Mouse (Mus musculus) neural tube, embryonic 12.5 days (tissue): ENCODE measurements around the gene Cdh22. TPM values are rescaled to one million over a fixed set of nuclear protein-coding genes. Genes with fewer than 3 reads are reported as not detected.
A peak's percentile ranks its signal among the peaks of the same experiment; 100 is the strongest.

Source experiments
- ATAC-seq: fragments of 200-750 bp; cut with Nextera tagmentation; 2 replicates; pipeline ENCODE4 v1.8.0; 2017; ENCODE audit warnings: low read depth, mild to moderate bottlenecking, moderate TSS enrichment, moderate library complexity; ENCODE audit not compliant: low FRiP score
- H3K27ac ChIP-seq: fragments of 300-500 bp; sonication (generic); 2 replicates; pipeline ENCODE4 v1.5.1; 2016
- H3K27me3 ChIP-seq: fragments of 300-500 bp; sonication (generic); replicated peaks from 2 replicates; pipeline ENCODE4 v1.6.1; 2016; ENCODE audit warnings: mild to moderate bottlenecking
- H3K36me3 ChIP-seq: fragments of 300-500 bp; sonication (generic); 2 replicates; pipeline ENCODE4 v1.6.1; 2016; ENCODE audit warnings: mild to moderate bottlenecking
- H3K4me1 ChIP-seq: fragments of 300-500 bp; sonication (generic); 2 replicates; pipeline ENCODE4 v1.6.1; 2016
- H3K4me2 ChIP-seq: fragments of 300-500 bp; sonication (generic); replicated peaks from 2 replicates; pipeline ENCODE4 v1.6.1; 2016; ENCODE audit warnings: mild to moderate bottlenecking
- H3K4me3 ChIP-seq: fragments of 300-500 bp; sonication (generic); 2 replicates; pipeline ENCODE4 v1.5.1; 2016
- H3K9ac ChIP-seq: fragments of 300-500 bp; sonication (generic); 2 replicates; pipeline ENCODE4 v1.6.1; 2016; ENCODE audit warnings: mild to moderate bottlenecking
- H3K9me3 ChIP-seq: fragments of 300-500 bp; sonication (generic); 2 replicates; pipeline ENCODE4 v1.6.1; 2016; ENCODE audit warnings: mild to moderate bottlenecking
- WGBS: fragments of 180-500 bp; shearing (Covaris S2); methylation state at CpG from one replicate; pipeline ENCODE4 v1.1.7; 2016; 5-methylcytosine and 5-hydroxymethylcytosine counted together
- polyA plus RNA-seq: library from polyadenylated mRNA; unstranded; fragments of >200 nt; fragmentation: Nextera tagmentation; extraction: Ambion mirVana; gene quantifications from 2 replicates; pipeline ENCODE4 v1.2.1, GENCODE M21; 2016

The Cdh22 gene
- polyA plus RNA-seq, 1 experiment from 2014 or later, result 10.4 TPM

DNA sequence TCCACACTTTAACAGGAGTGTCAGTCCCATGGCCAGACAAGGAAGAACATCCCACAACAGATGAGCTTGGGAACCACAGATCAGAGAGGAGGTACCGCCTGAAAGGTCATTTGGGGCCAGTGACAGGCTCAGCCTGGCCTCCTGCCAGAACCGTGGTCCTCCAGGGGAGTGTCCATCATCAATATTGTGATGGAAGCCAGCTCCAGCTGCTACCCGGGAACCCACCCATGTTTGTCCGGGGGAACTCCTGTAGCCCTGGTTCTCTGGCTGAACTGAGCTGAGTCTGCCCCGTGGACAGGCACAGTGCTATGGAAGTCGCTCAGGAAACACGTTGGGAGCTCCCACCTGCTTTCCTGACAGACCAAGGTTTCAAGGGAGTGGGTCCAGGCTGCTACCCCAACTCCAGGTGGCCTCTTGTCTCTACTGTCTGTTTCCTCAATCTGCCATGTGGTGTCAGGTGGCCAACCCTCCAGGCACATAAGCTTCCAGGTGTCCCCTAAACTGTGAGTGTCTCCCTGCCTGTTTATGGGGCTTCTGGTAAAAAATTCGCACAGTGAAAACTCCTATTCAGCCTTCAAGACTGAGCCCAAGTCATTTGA is 14.2 kb downstream of the Cdh22 start:
- peaks cover 90% of the 10 kb centered on the region for H3K27me3 ChIP-seq
- 74% methylated on average over 8 of the region's 8 CpGs for WGBS
- H3K4me3 ChIP-seq, result no peak overlapping the region
- H3K9ac ChIP-seq, result no peak overlapping the region
- H3K27ac ChIP-seq, result no peak overlapping the region
- H3K4me2 ChIP-seq, result no peak overlapping the region
- H3K9me3 ChIP-seq, result no peaks in the 10 kb centered on the region
- H3K4me1 ChIP-seq, result peaks cover 39% of the 10 kb centered on the region
- ATAC-seq, result no peak
- H3K36me3 ChIP-seq, result no peaks in the 10 kb centered on the region

DNA sequence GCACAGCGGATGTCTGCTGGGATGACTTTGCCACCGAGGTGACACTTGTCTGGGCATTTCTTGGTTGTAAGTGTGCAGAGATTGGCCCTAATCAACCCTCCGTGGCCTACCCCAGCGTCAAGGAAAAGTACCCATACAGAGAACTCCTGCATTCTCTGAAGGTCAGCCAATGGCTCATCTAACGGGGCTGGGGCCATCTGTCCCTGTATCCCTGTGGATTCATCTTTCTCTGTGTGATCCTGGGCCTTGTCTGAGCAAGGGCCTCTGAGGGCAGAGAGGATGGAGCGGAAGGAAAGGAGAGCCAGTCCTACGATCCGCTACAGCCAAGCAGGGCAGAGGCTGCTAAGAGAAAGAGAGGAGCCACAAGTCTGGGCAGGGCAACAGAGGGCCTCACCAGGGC is 15.7 kb downstream of the Cdh22 start:
- Histone ChIP-seq H3K4me3 (no peak overlapping the region), H3K9me3 (no peaks in the 10 kb centered on the region), H3K27ac (no peak overlapping the region), H3K27me3 (peaks cover 81% of the 10 kb centered on the region), H3K36me3 (no peaks in the 10 kb centered on the region), H3K4me2 (no peak overlapping the region), H3K4me1 (peaks cover 47% of the 10 kb centered on the region), H3K9ac (no peak overlapping the region)
- no peak for ATAC-seq
- 58% methylated on average over 8 of the region's 8 CpGs for WGBS

DNA sequence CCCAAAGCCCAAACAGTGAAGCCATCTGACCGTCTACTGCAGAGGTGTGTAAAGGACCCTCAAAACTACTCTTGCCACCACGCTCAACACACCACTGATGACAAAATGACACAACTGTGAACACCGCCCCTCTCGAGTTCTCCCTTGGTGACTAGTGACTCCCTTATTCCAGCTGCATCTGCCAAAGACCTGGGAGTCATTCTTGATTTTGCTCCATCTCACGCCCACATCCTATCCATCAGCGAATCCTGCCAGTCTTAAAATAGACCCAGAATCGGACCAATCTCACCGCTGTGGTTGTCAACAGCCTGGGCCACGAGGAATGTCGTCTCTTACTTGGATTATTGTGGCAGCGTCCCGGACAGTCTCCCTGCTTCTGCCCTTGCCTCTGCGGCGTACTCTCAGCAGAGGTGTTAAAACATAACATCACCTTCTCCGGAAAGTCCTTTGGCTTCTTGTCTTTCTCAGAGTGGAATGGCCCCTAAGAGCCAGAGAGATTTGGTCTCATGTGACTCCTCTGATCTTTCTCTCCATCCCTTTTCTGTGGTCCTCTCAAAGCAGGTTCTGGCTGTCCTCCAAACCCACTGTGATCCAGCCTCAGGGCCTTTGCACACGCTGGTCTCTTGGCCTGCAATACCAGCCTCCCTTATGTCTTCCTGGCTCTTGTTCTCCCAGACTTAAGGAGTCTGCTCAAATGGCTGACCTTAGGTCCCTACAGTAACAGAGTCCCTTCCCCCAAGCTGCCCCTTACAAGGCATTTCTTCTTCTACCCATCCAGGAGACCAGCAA is 17.1 kb downstream of the Cdh22 start:
- no peak for ATAC-seq
- Histone ChIP-seq H3K36me3 (no peaks in the 10 kb centered on the region), H3K4me1 (peaks cover 47% of the 10 kb centered on the region), H3K27ac (no peak overlapping the region), H3K9me3 (no peaks in the 10 kb centered on the region), H3K4me2 (no peak overlapping the region), H3K27me3 (peaks cover 81% of the 10 kb centered on the region), H3K9ac (no peak overlapping the region), H3K4me3 (no peak overlapping the region)
- 92% methylated on average over 16 of the region's 16 CpGs for WGBS

DNA sequence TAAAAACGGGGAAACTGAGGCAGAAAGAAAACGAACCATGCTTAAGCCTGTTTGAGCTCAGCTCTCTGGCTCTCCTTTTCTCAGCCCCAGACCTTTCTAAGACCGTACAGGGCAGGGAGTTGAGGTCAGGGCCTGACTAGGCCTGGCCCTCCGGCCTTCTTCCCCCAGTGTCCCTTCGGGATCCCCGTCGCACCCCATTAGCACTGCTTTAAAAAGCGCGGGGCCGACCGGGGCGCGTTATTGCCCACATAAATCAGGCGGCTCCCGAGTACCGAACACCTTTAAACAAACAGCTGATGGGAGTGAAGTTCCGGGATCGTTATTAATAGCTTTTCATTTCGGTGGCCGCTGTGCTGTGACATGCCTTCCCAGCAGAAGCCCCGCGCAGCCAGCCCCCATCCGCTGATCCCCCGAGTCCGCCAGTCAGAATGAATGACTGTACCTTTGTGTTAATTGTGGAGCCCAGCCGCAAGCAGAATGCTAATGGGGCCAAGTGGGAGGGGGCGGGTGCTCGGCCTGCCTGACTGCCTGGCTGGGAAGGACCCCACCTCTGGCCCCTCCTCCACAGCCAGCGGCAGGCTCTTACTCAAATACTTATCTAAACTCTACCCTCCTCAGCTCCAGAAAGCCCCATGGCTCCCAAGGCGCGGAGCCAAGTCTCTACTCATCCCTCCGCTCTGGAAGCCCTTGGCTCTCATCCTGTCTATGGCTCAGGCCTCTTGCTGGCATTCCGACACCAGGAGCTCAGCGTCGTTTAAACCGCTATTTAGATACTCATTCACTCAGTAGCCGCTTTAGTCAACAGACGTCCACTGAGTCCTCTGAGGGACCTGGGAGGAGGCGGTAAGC is 19.3 kb downstream of the Cdh22 start:
- no peaks in the 10 kb centered on the region for H3K9me3 ChIP-seq
- peak; percentile 71 for ATAC-seq
- H3K4me3 ChIP-seq, result 0 out of 2 replicates have a peak overlapping the region, but pooled peaks have one; percentile 3
- H3K4me2 ChIP-seq, result peak overlapping the region; percentile 51
- no peak overlapping the region for H3K9ac ChIP-seq
- H3K4me1 ChIP-seq, result peaks cover 55% of the 10 kb centered on the region
- H3K27ac ChIP-seq, result peak overlapping the region; percentile 15; the same call in 1 of the 2 replicates
- WGBS, result 2% methylated on average over 39 of the region's 39 CpGs
- no peaks in the 10 kb centered on the region for H3K36me3 ChIP-seq
- H3K27me3 ChIP-seq, result peaks cover 78% of the 10 kb centered on the region

DNA sequence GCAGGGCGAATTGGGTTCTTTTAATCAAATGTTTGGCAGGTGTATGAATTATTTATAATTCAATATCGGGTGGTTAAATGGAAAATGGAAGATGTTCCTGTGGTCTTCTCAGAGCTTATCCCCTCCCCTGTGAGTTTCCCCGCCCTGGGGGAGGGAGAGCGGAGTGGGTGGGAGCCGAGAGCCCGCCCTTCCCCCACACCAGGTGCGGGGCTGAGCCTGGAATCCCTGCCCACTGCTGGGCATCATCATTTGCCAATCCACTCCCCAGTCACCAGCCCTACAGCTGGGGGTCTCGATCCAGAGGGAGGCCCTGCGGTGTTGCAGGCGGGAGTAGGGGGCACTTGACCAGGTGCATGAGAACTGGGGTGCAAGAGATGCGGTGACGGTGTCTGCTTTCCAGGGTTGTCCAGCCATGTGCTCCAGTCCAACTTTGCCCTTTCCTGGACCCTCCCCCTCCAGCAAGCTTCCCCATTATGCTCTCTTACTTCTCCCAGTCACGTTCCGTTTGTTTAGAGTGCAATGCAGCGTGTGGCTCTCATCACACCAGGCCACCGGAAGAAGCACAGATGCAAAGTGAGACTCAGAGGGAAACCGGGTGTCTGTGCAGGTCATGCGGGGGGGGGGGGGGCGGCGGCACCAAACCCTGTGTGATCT is 23.1 kb downstream of the Cdh22 start:
- Histone ChIP-seq H3K4me2 (peak overlapping the region; percentile 49), H3K4me1 (peaks cover 49% of the 10 kb centered on the region), H3K27me3 (peaks cover 77% of the 10 kb centered on the region), H3K9ac (no peak overlapping the region), H3K36me3 (no peaks in the 10 kb centered on the region), H3K27ac (no peak overlapping the region), H3K4me3 (no peak overlapping the region), H3K9me3 (no peaks in the 10 kb centered on the region)
- peak; percentile 43 for ATAC-seq
- WGBS, result under 1% methylated on average over 20 of the region's 20 CpGs

DNA sequence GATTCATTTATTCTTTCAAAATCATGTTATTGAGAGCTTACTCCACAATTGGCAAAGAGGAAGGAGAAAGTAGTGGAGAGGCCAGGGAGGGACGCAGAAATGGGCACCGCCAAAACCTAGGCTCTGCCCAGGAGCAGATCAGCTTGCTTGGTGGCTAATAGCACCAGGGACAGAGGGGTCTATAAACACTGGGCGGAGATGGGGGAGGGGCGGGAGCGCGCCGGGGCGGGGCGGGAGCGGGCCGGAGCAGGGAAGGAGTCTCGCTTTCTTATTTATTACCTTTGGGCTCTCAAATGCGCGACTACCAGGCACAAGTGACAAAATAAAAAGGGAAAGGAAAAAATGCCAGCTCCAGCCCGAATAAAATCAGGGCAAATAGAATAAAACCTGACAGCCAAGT is 23.7 kb downstream of the Cdh22 start:
- Histone ChIP-seq H3K4me3 (no peak overlapping the region), H3K36me3 (no peaks in the 10 kb centered on the region), H3K9me3 (no peaks in the 10 kb centered on the region), H3K4me2 (peak overlapping the region; percentile 49), H3K27me3 (peaks cover 77% of the 10 kb centered on the region), H3K4me1 (peaks cover 43% of the 10 kb centered on the region), H3K27ac (no peak overlapping the region), H3K9ac (no peak overlapping the region)
- 0 out of 2 replicates have a peak, but pooled peaks have one; percentile 17 for ATAC-seq
- WGBS, result 0% methylated on average over 15 of the region's 15 CpGs

DNA sequence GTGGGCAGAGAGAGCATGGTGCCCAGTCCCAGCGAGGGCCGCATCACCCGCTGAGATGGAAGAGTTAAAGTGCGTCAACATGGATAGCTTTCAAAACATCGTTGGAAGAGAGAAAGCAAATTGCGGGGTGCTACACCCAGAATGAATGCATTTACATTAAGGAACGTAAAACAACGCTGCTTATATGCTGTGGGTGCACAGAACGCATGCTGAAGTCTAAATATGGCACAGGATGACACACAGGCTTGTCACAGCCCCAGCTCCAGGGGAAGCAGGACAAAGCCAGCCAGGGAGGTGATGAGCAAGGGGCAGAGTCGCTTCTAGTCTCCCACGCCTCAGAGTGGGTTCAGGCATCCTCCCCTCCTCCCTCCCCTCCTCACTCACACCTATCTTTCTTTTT is 27.0 kb downstream of the Cdh22 start:
- Histone ChIP-seq H3K9ac (no peak overlapping the region), H3K4me3 (no peak overlapping the region), H3K9me3 (no peaks in the 10 kb centered on the region), H3K4me1 (peaks cover 45% of the 10 kb centered on the region), H3K27me3 (peaks cover 76% of the 10 kb centered on the region), H3K4me2 (no peak overlapping the region), H3K36me3 (no peaks in the 10 kb centered on the region), H3K27ac (no peak overlapping the region)
- ATAC-seq, result no peak
- 72% methylated on average over 11 of the region's 11 CpGs for WGBS

DNA sequence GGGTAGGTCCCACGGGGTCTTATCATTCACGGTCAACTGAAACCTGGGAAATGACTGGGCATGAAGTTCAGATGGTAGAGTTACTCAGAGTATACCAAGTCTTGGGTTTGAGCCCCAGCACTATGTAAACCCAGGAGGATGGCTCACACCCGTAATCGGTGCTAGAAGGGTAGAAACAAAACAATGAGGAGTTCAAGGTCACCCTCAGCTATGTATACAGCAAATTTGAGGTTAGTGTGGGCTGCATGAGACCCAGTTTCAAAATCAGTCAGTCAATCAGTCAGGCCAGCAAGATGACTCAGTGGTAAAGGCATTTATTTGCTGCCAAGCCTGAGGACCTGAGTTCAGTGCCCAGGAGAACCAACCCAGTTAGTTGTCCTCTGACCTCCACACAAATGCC is 27.6 kb downstream of the Cdh22 start:
- 84% methylated on average over 4 of the region's 4 CpGs for WGBS
- Histone ChIP-seq H3K9me3 (no peaks in the 10 kb centered on the region), H3K4me2 (no peak overlapping the region), H3K27me3 (peaks cover 76% of the 10 kb centered on the region), H3K4me3 (no peak overlapping the region), H3K27ac (no peak overlapping the region), H3K36me3 (no peaks in the 10 kb centered on the region), H3K9ac (no peak overlapping the region), H3K4me1 (peaks cover 45% of the 10 kb centered on the region)
- ATAC-seq, result no peak

DNA sequence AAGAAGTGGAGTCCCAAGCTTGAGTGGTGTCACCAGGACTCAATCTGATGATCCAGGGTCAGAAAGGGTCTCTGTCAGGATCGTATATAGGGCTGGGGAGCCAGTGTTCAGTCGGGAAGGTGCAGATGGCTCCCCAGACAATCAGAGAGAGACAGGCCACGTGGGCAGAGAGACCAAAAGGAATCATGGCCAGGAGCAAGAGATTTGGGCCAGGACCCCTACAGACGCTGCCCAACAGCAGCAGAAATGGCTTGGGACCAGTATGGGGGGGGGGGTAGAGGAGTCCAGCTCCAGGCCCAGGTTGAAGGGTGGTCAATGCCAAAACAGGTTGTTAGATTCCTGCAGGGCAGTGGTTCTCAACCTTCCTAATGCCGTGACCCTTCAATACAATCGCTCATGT is 29.2 kb downstream of the Cdh22 start:
- no peak overlapping the region for H3K4me3 ChIP-seq
- peaks cover 44% of the 10 kb centered on the region for H3K4me1 ChIP-seq
- H3K27me3 ChIP-seq, result peaks cover 81% of the 10 kb centered on the region
- no peak for ATAC-seq
- 60% methylated on average over 6 of the region's 6 CpGs for whole genome bisulfite sequencing
- H3K27ac ChIP-seq, result no peak overlapping the region
- no peaks in the 10 kb centered on the region for H3K36me3 ChIP-seq
- no peaks in the 10 kb centered on the region for H3K9me3 ChIP-seq
- no peak overlapping the region for H3K4me2 ChIP-seq
- no peak overlapping the region for H3K9ac ChIP-seq

DNA sequence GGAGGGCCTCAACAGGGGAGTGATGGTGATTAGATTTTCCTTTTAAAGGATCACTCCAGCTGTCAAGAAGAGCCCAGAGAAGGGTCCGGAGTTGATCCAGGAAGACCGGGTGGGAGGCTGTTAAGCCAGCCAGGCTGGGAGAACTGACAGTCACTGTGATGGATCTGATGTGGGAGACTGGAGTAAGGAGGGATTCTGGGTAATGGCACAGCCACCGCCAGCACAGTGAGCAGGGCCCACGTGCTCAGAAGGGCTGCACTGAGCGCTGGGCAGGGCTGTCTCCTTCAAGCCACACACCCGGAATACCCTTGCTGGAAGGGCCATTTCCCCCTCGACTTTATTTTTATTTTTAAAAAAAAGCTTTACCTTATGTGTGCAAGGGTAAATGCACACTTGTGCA is 29.7 kb downstream of the Cdh22 start:
- no peaks in the 10 kb centered on the region for H3K36me3 ChIP-seq
- peaks cover 81% of the 10 kb centered on the region for H3K27me3 ChIP-seq
- H3K9ac ChIP-seq, result no peak overlapping the region
- H3K4me1 ChIP-seq, result peaks cover 46% of the 10 kb centered on the region
- no peaks in the 10 kb centered on the region for H3K9me3 ChIP-seq
- ATAC-seq, result peak; percentile 45; the same call in 1 of the 2 replicates
- WGBS, result 23% methylated on average over 7 of the region's 7 CpGs
- no peak overlapping the region for H3K4me2 ChIP-seq
- H3K27ac ChIP-seq, result no peak overlapping the region
- no peak overlapping the region for H3K4me3 ChIP-seq

DNA sequence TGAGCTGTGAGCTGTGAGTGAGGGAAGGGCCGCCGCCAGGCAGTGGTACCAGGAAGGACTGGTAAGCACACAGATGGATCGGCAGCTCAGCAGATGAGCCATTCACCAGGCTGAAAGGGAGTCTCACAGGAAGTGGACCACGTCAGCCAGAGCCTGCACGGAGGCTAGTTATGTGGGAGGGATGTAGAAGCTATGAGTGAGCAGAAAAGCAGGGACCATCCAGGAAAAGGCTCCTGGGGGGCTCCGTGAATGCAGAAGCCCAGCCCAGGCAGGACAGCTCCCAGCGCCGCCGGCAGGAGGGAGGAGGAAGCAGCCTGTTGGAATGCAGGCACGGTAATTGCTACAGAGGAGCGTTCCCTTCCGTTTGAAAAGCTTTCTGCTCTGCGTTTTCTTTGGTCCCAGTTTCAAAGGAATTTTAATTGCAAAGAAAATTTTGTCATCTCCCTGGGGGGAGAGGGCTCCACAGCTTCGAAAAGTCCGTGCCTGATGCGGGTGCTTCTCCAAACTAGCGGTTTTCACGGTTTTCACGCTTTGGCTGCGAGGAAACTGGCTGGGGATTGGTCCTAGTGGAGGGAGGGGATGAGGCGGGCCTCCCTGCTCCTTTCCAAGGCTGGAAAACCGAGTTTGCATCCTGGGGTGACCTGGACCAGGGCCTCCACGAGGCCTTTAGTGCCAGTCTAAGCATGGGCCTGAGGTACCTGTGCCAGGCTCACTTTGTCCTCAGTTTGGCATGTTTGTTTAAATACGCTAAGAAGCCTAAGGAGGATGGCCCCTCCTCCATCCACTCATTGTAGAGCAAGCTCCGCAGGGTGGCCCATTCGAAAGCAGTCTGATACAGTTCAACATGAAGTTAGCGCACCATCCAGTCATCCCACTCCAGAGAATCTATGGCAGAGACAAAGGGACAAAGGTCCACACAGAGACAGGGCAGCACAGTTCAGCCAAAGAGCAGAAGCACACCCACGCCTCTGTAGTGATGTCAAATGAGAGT is 32.6 kb downstream of the Cdh22 start:
- Histone ChIP-seq H3K4me1 (peaks cover 51% of the 10 kb centered on the region), H3K27me3 (peaks cover 84% of the 10 kb centered on the region), H3K9ac (no peak overlapping the region), H3K27ac (no peak overlapping the region), H3K4me2 (peak overlapping the region; percentile 52), H3K4me3 (no peak overlapping the region), H3K36me3 (no peaks in the 10 kb centered on the region), H3K9me3 (no peaks in the 10 kb centered on the region)
- 0 out of 2 replicates have a peak, but pooled peaks have one; percentile 19 for ATAC-seq
- 4% methylated on average over 28 of the region's 28 CpGs for WGBS
